Mouse (Mus musculus) heart, adult 10 weeks (tissue): ENCODE data around the gene Ccdc174. TPM values are rescaled to one million over a fixed set of nuclear protein-coding genes. Genes with fewer than 3 reads are reported as not detected.

Source experiments
- polyA plus RNA-seq: library from polyadenylated mRNA; stranded (reverse); fragments of 350-450 nt; fragmentation: Illumina TruSeq; extraction: RNeasy Lipid Tissue Mini Kit (QIAGEN cat#74804); gene quantifications from one replicate; pipeline ENCODE4 v1.2.3, GENCODE M21; 2014; ENCODE audit warnings: low read depth, low replicate concordance

The Ccdc174 gene
- 13.3 TPM for polyA plus RNA-seq

GRCm38 (mm10) chr6:91877885-91878651 lies at the start of gene Ccdc174:
Gene Ccdc174 (plus strand): TSS chr6:91878053.

GRCm38 (mm10) chr6:91902509-91902908 lies 24.7 kb downstream of the Ccdc174 start, which contains the start of gene 4930590J08Rik:
Gene 4930590J08Rik (plus strand): TSS chr6:91902809.

Other genes with a start within 250 kb of the Ccdc174 start
- 48.1 TPM for gene Slc6a6, start 194.0 kb upstream of the Ccdc174 start, polyA plus RNA-seq
- 24.2 TPM for gene Grip2, start 50.8 kb upstream of the Ccdc174 start, polyA plus RNA-seq
- gene 4930590J08Rik, start 24.8 kb downstream of the Ccdc174 start, polyA plus RNA-seq: 0.63 TPM
- gene Fgd5, start 100.8 kb downstream of the Ccdc174 start, polyA plus RNA-seq: 22.2 TPM
- gene Nr2c2, start 213.3 kb downstream of the Ccdc174 start, polyA plus RNA-seq: 14.2 TPM